20 mouse cellular contexts compared by ENCODE assay signal in genomic region chr15:95702206-95702605, GRCm38 (mm10). TPM values are rescaled to one million over a fixed set of nuclear protein-coding genes. Genes with fewer than 3 reads are reported as not detected.
DNase-seq lines count a peak whose midpoint lies in the region; ATAC-seq lines count a peak whose summit lies in the region.
"Had no signal": no experiment of that assay in that cellular context is flagged by ENCODE, and none has a peak within 500 bp of the region (broad histone marks: within the 10 kb centered on the region; RNA-seq: fewer than 3 reads in every experiment).

No protein-coding gene starts in this region.

- H3K9ac ChIP-seq in midbrain, embryonic 11.5 days (ENCODE audit: low read length), result no peak overlapping the region
- no peak overlapping the region for H3K9ac ChIP-seq in midbrain, embryonic 16.5 days (ENCODE audit: low read depth, low read length)
- peak overlapping the region; percentile 15; the same call in 1 of the 2 replicates for H3K9ac ChIP-seq in forebrain, embryonic 16.5 days (replicated peaks; ENCODE audit: low read depth, low read length)
- H3K9ac ChIP-seq: heart, embryonic 13.5 days; liver, postnatal 0 days had no signal

- H3K27ac ChIP-seq in midbrain, embryonic 11.5 days (ENCODE audit: low read depth, low read length), result no peak overlapping the region
- no peak overlapping the region for H3K27ac ChIP-seq in midbrain, embryonic 16.5 days (ENCODE audit: low read length)
- no peak overlapping the region for H3K27ac ChIP-seq in forebrain, embryonic 16.5 days (ENCODE audit: low read length)
- H3K27ac ChIP-seq: heart, embryonic 13.5 days; layer of hippocampus, adult 2 months had no signal

- H3K9me3 ChIP-seq in midbrain, embryonic 11.5 days (ENCODE audit: control insufficient read depth, low read length), result no peaks in the 10 kb centered on the region
- no peaks in the 10 kb centered on the region for H3K9me3 ChIP-seq in midbrain, embryonic 16.5 days (replicated peaks; ENCODE audit: control insufficient read depth, low read length, poor library complexity, severe bottlenecking)
- H3K9me3 ChIP-seq in forebrain, embryonic 16.5 days (ENCODE audit: control insufficient read depth, low read length), result no peaks in the 10 kb centered on the region
- H3K9me3 ChIP-seq: heart, embryonic 13.5 days had no signal

- peaks cover 19% of the 10 kb centered on the region for H3K4me1 ChIP-seq in midbrain, embryonic 11.5 days (ENCODE audit: control insufficient read depth, insufficient read depth, low read length)
- peaks cover 10% of the 10 kb centered on the region for H3K4me1 ChIP-seq in midbrain, embryonic 16.5 days (ENCODE audit: control insufficient read depth, insufficient read depth, low read length)
- peaks cover 7% of the 10 kb centered on the region; the same call in 1 of the 2 replicates for H3K4me1 ChIP-seq in forebrain, embryonic 16.5 days (replicated peaks; ENCODE audit: control insufficient read depth, insufficient read depth, low read length)
- H3K4me1 ChIP-seq: heart, embryonic 13.5 days had no signal

- ATAC-seq in midbrain, embryonic 11.5 days (ENCODE audit: low FRiP score), result peak; percentile 82
- ATAC-seq in midbrain, embryonic 16.5 days, result no peak
- no peak for ATAC-seq in forebrain, embryonic 16.5 days
- no peak for ATAC-seq in monocyte, adult 5-6 weeks (replicated peaks; ENCODE audit: insufficient number of reproducible peaks, low FRiP score, low TSS enrichment, poor library complexity, severe bottlenecking)
- ATAC-seq: intestine, postnatal 0 days; liver, postnatal 0 days had no signal

- 11% methylated on average over 9 of the region's 9 CpGs for WGBS in midbrain, embryonic 11.5 days
- 11% methylated on average over 9 of the region's 9 CpGs for WGBS in midbrain, embryonic 16.5 days
- 10% methylated on average over 9 of the region's 9 CpGs for WGBS in forebrain, embryonic 16.5 days

- peak overlapping the region; percentile 13; the same call in 1 of the 2 replicates for H3K4me2 ChIP-seq in midbrain, embryonic 11.5 days
- H3K4me2 ChIP-seq in midbrain, embryonic 16.5 days (ENCODE audit: low read length), result no peak overlapping the region
- no peak overlapping the region for H3K4me2 ChIP-seq in forebrain, embryonic 16.5 days (ENCODE audit: low read length)
- H3K4me2 ChIP-seq: heart, embryonic 13.5 days had no signal

- H3K4me3 ChIP-seq in midbrain, embryonic 11.5 days (ENCODE audit: low read depth, low read length), result no peak overlapping the region
- no peak overlapping the region for H3K4me3 ChIP-seq in midbrain, embryonic 16.5 days (ENCODE audit: low read depth, low read length)
- H3K4me3 ChIP-seq in forebrain, embryonic 16.5 days (replicated peaks; ENCODE audit: low read length), result no peak overlapping the region
- H3K4me3 ChIP-seq: erythroblast, embryonic 14.5 days; heart, embryonic 13.5 days; layer of hippocampus, adult 2 months had no signal

- no peaks in the 10 kb centered on the region for H3K36me3 ChIP-seq in midbrain, embryonic 11.5 days (ENCODE audit: control insufficient read depth, insufficient read depth, low read length)
- H3K36me3 ChIP-seq in midbrain, embryonic 16.5 days (ENCODE audit: control insufficient read depth, insufficient read depth, low read length), result no peaks in the 10 kb centered on the region
- H3K36me3 ChIP-seq in forebrain, embryonic 16.5 days (ENCODE audit: control insufficient read depth, insufficient read depth), result no peaks in the 10 kb centered on the region
- H3K36me3 ChIP-seq: heart, embryonic 13.5 days had no signal

- peaks cover 20% of the 10 kb centered on the region; the same call in 1 of the 2 replicates for H3K27me3 ChIP-seq in midbrain, embryonic 11.5 days (ENCODE audit: control insufficient read depth, insufficient read depth, low read length)
- H3K27me3 ChIP-seq in midbrain, embryonic 16.5 days (ENCODE audit: control insufficient read depth, insufficient read depth, low read depth, low read length), result peaks cover 5% of the 10 kb centered on the region
- H3K27me3 ChIP-seq in forebrain, embryonic 16.5 days (replicated peaks; ENCODE audit: control insufficient read depth, insufficient read depth, low read length), result no peaks in the 10 kb centered on the region
- H3K27me3 ChIP-seq: heart, embryonic 13.5 days had no signal

- peak; percentile 89 for DNase-seq in midbrain, embryonic 11.5 days (ENCODE audit: low spot score, missing footprints)
- peak; percentile 32 for DNase-seq in embryo, embryonic 9.5 days (ENCODE audit: extremely low spot score)
- peak; percentile 81 for DNase-seq in retina, postnatal 1 day
- DNase-seq in heart, adult 18-20 months, result no peak
- DNase-seq: cerebellum, adult 9-10 months; heart, postnatal 36 days; liver; liver, postnatal 0 days; spleen, adult 18-20 months; thymus, adult 18-20 months had no signal

RNA-seq across cellular contexts. Expression of gene Dbx2, which starts 46.4 kb away (rescaled TPM):
- polyA plus RNA-seq in midbrain, embryonic 11.5 days (2014; fragmentation: Nextera tagmentation; extraction: Ambion mirVana), result 3.0 and 4.0 TPM in 2 replicates
- 7.8 and 12.2 TPM in 2 replicates for polyA plus RNA-seq in midbrain, embryonic 16.5 days (2015; fragmentation: Nextera tagmentation; extraction: Ambion mirVana)
- 0.93 and 1.2 TPM in 2 replicates for polyA plus RNA-seq in forebrain, embryonic 16.5 days (2015; fragmentation: Nextera tagmentation; extraction: Ambion mirVana)
- not detected for total RNA-seq in heart, adult 18-20 months (2021)
- not detected in 3 replicates for total RNA-seq in monocyte, adult 5-6 weeks (2017)
- total RNA-seq: granulocyte monocyte progenitor cell, adult 5-6 weeks; heart, postnatal 36 days had no signal
- polyA plus RNA-seq: erythroblast, embryonic 14.5 days; heart, embryonic 13.5 days; intestine, postnatal 0 days; kidney, embryonic 16.5 days; liver, postnatal 0 days; stomach, embryonic 14.5 days had no signal

Comparison
In these comparisons a context has a peak if more than half of its experiments do, and no peak if none do; other contexts are left out.
1. DNase-seq: peak in midbrain, embryonic 11.5 days (single experiment), embryo, embryonic 9.5 days (single experiment) and retina, postnatal 1 day (single experiment); none in heart, adult 18-20 months (0 of 2).